Mouse (Mus musculus) spleen, adult 18-20 months (tissue): Measurements from ENCODE around the gene Tube1.
A peak's percentile ranks its signal among the peaks of the same experiment; 100 is the strongest.
"Not testable (repeated sequence)": the region's sequence is repeated elsewhere in the genome, so short reads cannot be mapped to it uniquely, and the experiment has no call there.

Experiments
- DNase-seq, 2 experiments: peaks; one replicate each; pipeline ENCODE4 v3.0.0; 2022; ENCODE audit warnings: mixed read lengths in 2 of 2

Tube1 gene

DNA sequence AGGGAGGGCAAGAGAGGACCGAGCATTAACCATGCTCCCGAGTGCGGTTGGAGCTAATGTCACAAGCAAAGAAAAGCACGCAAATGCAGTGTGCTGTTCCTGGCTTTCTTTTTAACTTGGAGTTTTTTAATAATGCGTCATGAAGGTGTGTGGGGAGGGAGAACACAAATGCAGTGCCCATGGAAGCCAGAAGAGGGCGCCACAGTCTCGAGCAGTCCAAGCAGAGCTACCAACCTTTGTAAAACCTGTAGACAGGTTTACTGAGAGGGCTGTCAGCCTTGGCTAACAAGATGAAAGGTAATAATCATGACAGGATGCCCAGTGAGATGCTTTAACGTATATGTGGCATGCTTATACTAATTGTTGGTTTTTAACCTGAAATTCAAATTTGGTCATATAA is 36.4 kb downstream of the Tube1 start:
- DNase-seq = peak; percentile 54 to 75

- no peak for DNase-seq
These were observed 36.9 kb downstream of the Tube1 start for GRCm38 (mm10) chr10:39170706-39171105.

DNA sequence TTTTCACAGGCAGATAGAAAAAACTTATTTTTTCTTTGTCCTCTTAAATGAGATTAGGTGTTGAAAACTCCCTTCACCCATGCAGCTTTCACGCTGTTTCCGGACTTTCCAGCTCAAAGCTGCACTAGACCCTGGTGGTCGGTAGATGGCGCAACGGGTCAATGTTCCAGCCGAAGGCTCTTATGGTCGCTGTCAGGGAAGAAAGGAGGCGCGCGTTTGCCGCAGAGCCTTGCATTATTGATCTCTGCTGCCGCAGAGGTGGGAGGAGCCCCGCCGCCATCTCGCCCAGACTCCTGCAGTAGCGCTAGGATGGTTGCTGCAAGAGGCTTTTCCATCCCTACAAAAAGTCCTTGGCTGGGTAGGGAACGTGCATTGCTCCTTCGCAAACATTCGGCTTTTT is 37.4 kb downstream of the Tube1 start:
- DNase-seq = peak; percentile 85 to 91

DNA sequence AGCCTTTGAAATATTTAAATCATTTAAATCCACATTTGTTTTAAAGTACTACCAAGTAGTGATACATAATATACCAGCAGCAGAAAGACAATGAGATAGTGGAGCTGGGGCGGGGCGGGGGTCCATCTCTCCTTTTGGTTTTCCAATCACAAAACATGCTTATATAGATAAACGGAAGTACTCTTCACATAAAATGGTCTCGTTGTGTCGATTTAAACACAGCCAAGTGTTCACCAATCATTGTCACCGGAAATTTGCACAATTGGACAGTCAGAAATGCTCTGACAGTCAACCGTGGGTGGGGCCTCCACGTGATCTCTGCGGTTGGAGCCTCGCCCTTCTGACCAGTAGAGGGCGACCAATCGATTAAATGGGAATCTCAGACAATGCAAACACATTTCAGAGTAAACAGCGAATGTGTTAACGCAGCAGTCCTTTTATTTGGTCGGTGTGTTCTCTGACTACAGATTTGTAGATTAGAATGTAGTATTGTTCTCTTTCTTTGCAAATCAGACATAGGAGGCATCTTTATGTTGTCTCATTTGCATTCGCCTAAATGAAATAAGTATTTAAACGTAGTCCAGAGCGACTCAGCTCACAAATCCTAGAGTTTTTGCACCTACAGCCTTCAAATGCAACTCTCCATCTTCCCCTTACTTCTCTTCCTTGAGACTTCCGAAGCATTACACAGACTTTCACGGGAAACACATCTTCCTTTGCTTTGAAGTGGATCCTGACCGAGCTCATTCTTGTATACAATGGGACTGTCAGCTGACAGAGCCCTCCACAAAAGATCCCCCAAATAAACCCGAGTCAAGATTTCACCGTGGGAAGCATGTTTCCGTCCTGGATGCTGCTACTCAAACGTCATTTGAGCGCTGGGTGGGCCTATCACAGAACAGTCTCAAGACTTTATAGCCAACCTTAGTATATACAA is 38.1 kb downstream of the Tube1 start:
- DNase-seq = peak; percentile 83 to 85

GRCm38 (mm10) chr10:39172540-39172931 is 38.8 kb downstream of the Tube1 start:
- no peak for DNase-seq

DNA sequence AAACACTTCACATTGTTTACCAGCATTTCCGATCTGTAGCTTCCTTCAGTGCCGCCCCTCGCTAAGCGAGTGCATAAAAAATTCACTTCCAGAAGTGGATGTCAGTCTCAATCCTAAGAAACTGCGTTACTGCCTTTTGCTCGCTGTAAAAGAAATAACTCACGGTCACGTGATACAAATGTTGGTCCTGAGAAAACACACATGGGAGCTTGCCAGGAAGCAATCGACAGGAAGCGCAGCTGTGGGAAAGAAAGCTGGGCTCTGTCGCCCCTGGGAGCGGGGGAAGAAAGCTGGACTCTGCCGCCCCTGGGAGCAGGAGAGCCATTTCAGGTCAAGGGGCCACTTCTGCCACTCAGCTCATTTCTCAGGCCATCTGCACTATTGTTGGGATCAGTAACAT is 39.3 kb downstream of the Tube1 start:
- DNase-seq = no peak

GRCm38 (mm10) chr10:39176981-39177380 is 43.2 kb downstream of the Tube1 start:
- DNase-seq = no peak

DNA sequence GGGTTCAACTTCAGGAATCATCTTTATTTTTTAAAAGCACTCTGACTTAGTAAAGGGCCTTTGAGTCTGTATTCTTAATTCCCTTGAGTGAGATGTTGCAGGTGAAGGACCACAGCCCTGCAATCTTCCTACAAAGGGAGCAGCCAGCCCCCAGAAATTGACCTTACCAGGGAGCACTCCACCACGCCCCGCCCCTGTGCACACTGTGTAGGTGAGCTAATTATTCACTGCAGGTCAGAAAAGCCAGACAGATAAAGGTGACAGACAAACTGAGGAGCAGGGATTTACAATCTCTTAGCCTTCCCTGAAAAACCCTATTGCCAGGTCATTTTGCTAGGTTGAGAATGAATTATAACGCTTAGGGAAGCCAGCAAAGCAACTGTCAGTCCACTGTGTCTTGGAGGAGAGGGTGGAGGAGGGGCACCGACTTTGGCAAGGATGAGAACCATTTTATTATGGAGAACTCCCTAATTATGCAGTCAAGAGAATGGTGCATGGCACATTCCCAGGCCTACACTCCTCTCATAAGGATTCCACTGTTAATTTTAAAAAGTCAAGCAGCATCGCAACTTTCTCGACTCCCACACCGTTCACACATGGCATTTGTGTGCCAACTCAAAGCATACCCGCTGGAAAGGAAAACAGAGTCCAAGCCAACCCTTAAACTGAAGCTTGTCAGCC is 51.2 kb downstream of the Tube1 start:
- no peak for DNase-seq

- DNase-seq = no peak
These were observed 51.8 kb downstream of the Tube1 start for GRCm38 (mm10) chr10:39185545-39185906.

- DNase-seq = peak; percentile 31 to 44
These were observed 58.9 kb downstream of the Tube1 start for GRCm38 (mm10) chr10:39192673-39193072.

DNA sequence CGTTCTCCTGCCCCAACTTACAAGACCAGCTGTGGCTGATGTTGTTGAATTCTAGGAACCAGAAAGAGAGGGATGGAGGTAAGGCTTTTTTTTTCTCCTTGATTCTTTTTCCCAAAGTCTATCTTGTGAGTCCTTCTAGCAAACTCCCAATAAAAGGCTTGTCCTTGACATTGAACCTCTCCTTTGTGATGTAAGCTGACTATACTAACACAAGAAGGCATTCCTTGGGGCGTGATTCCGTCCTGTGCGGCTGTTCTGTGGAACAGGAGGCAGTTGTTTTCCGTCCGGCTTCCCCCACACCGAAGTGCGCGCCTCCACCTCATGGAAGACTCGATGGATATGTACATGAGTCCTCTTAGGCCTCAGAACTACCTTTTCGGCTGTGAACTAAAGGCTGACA is 64.4 kb downstream of the Tube1 start:
- DNase-seq = not testable (repeated sequence)
